Mouse (Mus musculus): ENCODE measurements around the gene Usp42. TPM values are rescaled to one million over a fixed set of nuclear protein-coding genes. Genes with fewer than 3 reads are reported as not detected.

The Usp42 gene
- polyA plus RNA-seq, 1 experiment: 3.9 TPM

DNA sequence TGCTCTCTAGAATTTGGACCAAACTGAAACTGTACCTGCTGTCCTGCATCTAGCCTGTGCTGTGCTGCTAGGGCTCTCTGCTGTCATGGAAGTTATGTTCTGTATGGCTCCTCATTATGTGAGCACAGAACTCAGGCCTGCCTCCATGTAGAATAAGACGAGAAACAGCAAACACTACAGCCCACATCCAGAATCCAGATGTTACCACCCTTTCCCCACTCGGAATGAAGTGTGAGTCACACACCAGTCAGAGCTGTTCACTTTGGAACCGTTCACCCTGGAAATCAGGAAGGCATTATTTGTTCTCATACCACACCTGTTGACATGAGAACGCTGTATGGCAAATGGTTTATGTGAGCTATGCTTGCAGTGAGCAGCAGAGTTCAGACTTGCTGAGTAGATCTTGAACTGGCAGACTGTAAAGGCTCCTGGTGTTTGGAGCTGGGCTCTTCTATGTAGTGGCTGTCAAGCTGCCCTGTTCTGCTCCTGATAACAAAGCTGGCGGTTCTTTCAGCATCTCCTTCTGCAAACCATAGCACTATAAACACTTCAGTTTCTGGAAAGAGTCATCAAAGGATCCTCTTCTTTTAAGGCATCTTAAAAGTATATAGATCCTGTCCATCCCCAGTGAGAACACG lies 53.3 kb downstream of the Usp42 start:
- no peak overlapping the region for H3K4me3 ChIP-seq (ENCODE audit: insufficient read depth, low read depth, low read length)
- H3K36me3 ChIP-seq (ENCODE audit: control insufficient read depth, insufficient read depth, low read length): no peaks in the 10 kb centered on the region
- 56% methylated on average over 6 of the region's 6 CpGs for WGBS
- peaks cover 24% of the 10 kb centered on the region for H3K4me1 ChIP-seq (ENCODE audit: control insufficient read depth, insufficient read depth, low read length)
- H3K27me3 ChIP-seq (replicated peaks; ENCODE audit: control insufficient read depth, insufficient read depth, low read length): no peaks in the 10 kb centered on the region
- TF ChIP-seq CTCF (conservative IDR thresholded peaks at IDR 0.05; ENCODE audit: insufficient read depth, insufficient read length, low read depth, low read length) (no peak), POLR2A (IDR thresholded peaks at IDR 0.05; ENCODE audit: low read depth, low read length) (no peak)
- peak overlapping the region; percentile 1; the same call in 1 of the 2 replicates for H3K27ac ChIP-seq (ENCODE audit: insufficient read depth, low read depth, low read length)
- no peak for DNase-seq

DNA sequence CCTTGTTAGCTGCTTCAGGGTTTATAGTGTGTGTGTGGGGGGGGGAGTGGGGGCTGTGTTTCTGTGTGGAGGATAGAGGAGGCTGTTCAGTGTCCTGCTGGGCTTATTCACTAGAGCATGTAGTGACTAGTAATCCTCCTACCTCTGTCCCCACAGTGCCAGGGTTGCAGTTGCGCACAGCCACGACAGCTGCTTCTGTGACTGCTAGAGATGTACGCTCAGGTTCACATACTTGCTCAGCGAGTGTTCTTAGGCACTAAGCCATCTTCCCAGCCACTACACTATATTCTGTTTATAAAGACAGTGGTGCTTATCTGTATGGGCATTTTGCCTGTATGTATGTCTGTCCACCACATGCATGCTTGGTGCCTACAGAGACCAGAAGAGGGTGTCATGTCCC lies 54.7 kb downstream of the Usp42 start:
- TF ChIP-seq POLR2A (IDR thresholded peaks at IDR 0.05; ENCODE audit: low read depth, low read length) (no peak), CTCF (conservative IDR thresholded peaks at IDR 0.05; ENCODE audit: insufficient read depth, insufficient read length, low read depth, low read length) (no peak)
- Histone ChIP-seq H3K27me3 (replicated peaks; ENCODE audit: control insufficient read depth, insufficient read depth, low read length) (no peaks in the 10 kb centered on the region), H3K27ac (ENCODE audit: insufficient read depth, low read depth, low read length) (no peak overlapping the region), H3K4me1 (ENCODE audit: control insufficient read depth, insufficient read depth, low read length) (peaks cover 24% of the 10 kb centered on the region), H3K4me3 (ENCODE audit: insufficient read depth, low read depth, low read length) (no peak overlapping the region), H3K36me3 (ENCODE audit: control insufficient read depth, insufficient read depth, low read length) (no peaks in the 10 kb centered on the region)
- no peak for DNase-seq
- 73% methylated on average over 4 of the region's 4 CpGs for WGBS

DNA sequence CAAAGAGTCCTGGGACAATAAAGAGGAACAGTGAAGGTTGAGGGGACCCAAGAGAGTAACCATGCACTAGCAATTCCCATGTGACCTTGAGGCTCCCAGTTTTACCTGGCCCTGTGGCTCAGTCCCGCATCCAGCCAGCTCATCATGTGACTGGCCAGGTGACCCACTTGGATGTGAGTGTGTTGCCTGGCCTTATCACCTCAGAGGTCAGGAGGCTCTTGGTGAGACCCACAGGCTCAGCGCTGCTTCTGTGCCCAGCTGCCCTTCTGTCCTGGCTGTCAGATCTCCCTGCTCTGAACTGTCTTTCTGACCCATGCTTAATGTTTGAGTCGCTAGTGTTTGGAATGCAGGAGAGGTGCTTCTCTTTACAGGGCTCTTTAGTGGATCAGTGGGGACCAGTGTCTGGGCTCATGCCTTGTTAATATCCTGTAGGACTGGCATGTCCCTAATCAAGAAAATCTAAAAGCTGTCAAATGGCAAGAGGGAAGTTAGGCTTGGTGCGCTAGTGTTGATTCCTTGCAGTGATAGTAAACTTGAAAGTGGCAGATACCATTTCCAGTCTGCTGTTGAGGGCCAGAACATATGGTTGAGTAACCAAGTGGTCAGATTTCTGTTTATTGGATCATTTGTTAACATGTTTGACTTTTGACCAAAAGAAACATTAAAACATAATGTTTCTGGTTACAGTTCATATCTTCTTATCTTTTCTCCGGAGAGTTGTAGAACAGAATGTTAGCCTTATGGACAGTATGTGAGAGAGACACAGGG lies 55.7 kb downstream of the Usp42 start:
- Histone ChIP-seq H3K4me1 (ENCODE audit: control insufficient read depth, insufficient read depth, low read length) (peaks cover 24% of the 10 kb centered on the region), H3K27ac (ENCODE audit: insufficient read depth, low read depth, low read length) (peak overlapping the region; percentile 20; the same call in 1 of the 2 replicates), H3K4me3 (ENCODE audit: insufficient read depth, low read depth, low read length) (no peak overlapping the region), H3K27me3 (replicated peaks; ENCODE audit: control insufficient read depth, insufficient read depth, low read length) (no peaks in the 10 kb centered on the region), H3K36me3 (ENCODE audit: control insufficient read depth, insufficient read depth, low read length) (no peaks in the 10 kb centered on the region)
- peak; percentile 39 for DNase-seq
- 34% methylated on average over 5 of the region's 5 CpGs for WGBS
- TF ChIP-seq POLR2A (IDR thresholded peaks at IDR 0.05; ENCODE audit: low read depth, low read length): no peak
- TF ChIP-seq CTCF (conservative IDR thresholded peaks at IDR 0.05; ENCODE audit: insufficient read depth, insufficient read length, low read depth, low read length): no peak

DNA sequence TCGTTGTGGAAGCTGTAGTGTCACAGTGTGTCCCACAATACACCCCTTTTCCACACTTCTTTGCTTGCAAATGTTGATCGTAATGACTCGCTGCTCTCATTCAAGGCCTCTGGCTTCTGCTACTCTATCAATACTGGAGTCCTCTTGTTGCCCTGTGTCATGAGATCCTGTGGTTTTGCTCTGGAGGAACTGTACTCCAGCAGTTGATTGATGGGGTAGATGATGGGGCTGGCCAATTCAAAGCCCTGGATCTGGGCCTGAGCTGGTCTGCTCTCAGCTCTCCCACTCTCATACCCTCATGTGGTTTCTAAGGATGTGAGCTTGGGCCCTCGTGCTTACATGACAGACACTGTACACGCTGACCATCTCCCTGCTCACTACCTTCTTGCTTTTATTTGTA lies 57.5 kb downstream of the Usp42 start:
- Histone ChIP-seq H3K4me3 (ENCODE audit: insufficient read depth, low read depth, low read length) (no peak overlapping the region), H3K36me3 (ENCODE audit: control insufficient read depth, insufficient read depth, low read length) (no peaks in the 10 kb centered on the region), H3K27me3 (replicated peaks; ENCODE audit: control insufficient read depth, insufficient read depth, low read length) (no peaks in the 10 kb centered on the region), H3K27ac (ENCODE audit: insufficient read depth, low read depth, low read length) (no peak overlapping the region), H3K4me1 (ENCODE audit: control insufficient read depth, insufficient read depth, low read length) (peaks cover 27% of the 10 kb centered on the region)
- 63% methylated on average over 5 of the region's 5 CpGs for WGBS
- TF ChIP-seq CTCF (conservative IDR thresholded peaks at IDR 0.05; ENCODE audit: insufficient read depth, insufficient read length, low read depth, low read length): no peak
- no peak for TF ChIP-seq POLR2A (IDR thresholded peaks at IDR 0.05; ENCODE audit: low read depth, low read length)
- DNase-seq: peak; percentile 29

DNA sequence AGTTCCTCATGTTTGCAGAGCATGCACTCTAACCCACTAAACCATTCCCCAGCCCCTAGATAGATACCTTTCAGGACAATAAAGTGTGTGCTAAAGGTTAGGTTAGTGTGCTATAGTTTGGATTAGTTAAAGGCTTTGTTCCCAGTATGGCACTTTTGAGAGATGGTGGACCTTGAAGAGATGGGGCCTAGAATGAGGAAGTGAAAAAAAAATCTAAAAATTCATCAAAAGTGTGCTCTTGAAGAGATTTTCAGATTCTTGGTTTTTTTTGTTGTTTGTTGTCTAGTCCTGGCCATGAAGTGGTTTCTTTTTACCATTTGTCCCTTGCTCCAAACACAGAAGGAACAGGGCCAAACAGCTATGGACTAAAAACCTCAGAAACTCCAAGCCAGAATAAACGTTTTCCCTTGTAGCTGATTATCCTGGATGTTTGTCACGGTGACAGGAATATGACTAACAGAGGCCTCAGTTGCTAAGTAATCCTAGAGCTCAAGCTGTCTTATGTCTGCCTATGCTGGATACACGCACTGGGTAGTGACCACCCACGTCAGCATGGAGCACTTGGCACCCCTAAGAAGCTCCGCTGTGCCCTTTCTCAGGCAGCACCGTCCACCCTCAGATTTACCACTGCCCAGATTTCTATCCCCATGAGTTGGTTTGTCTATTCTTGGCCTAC lies 61.2 kb downstream of the Usp42 start:
- DNase-seq: no peak
- Histone ChIP-seq H3K4me1 (ENCODE audit: control insufficient read depth, insufficient read depth, low read length) (peaks cover 11% of the 10 kb centered on the region), H3K36me3 (ENCODE audit: control insufficient read depth, insufficient read depth, low read length) (no peaks in the 10 kb centered on the region), H3K27me3 (replicated peaks; ENCODE audit: control insufficient read depth, insufficient read depth, low read length) (no peaks in the 10 kb centered on the region), H3K4me3 (ENCODE audit: insufficient read depth, low read depth, low read length) (no peak overlapping the region), H3K27ac (ENCODE audit: insufficient read depth, low read depth, low read length) (0 out of 2 replicates have a peak overlapping the region, but pooled peaks have one; percentile 16)
- no peak for TF ChIP-seq CTCF (conservative IDR thresholded peaks at IDR 0.05; ENCODE audit: insufficient read depth, insufficient read length, low read depth, low read length)
- no peak for TF ChIP-seq POLR2A (IDR thresholded peaks at IDR 0.05; ENCODE audit: low read depth, low read length)
- 80% methylated on average over 6 of the region's 6 CpGs for WGBS

DNA sequence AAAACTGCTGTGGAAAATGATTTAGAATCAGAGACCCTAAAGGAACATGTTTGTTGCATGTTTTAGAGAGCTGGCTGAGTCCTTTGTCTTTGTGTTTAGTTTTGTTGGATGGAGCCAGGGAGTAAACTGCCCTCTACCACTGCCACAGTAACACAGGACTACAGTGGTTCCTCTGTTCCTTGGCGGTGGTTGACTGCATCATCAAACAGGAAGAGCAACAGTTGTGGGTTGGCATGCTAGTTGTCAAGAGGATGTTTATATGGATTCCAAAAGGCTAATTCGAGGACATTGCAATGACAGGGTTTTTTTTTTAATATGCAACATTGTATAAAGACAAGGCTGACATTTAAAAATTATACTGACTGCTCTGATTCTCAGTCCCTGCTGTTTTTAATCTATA lies 62.2 kb downstream of the Usp42 start:
- WGBS: 35% methylated on average over 2 of the region's 2 CpGs
- peak; percentile 31 for DNase-seq
- H3K27ac ChIP-seq (ENCODE audit: insufficient read depth, low read depth, low read length): peak overlapping the region; percentile 77

DNA sequence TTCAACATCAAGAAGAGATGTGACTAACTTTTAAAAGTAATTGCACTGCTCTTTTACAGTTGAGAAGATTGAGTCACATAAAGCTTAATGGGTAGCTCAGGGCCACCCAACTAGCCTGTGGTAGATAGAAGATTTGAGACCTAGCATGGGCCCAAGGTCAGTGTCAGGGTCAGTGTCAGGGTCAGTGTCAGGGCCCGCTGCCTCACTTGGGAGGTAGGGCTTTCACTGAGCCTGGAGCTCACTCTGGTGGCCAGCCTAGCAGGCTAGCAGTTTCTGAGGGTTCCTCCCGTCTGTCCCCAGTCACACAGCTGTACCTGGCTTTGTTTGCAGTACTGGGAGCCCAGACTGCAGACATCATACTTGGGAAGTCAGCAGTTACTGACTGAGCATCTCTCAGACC lies 62.7 kb downstream of the Usp42 start:
- peak overlapping the region; percentile 77 for H3K27ac ChIP-seq (ENCODE audit: insufficient read depth, low read depth, low read length)
- no peaks in the 10 kb centered on the region for H3K27me3 ChIP-seq (replicated peaks; ENCODE audit: control insufficient read depth, insufficient read depth, low read length)
- H3K36me3 ChIP-seq (ENCODE audit: control insufficient read depth, insufficient read depth, low read length): no peaks in the 10 kb centered on the region
- peak; percentile 53 for TF ChIP-seq CTCF (conservative IDR thresholded peaks at IDR 0.05; ENCODE audit: insufficient read depth, insufficient read length, low read depth, low read length)
- TF ChIP-seq POLR2A (IDR thresholded peaks at IDR 0.05; ENCODE audit: low read depth, low read length): no peak
- peaks cover 14% of the 10 kb centered on the region for H3K4me1 ChIP-seq (ENCODE audit: control insufficient read depth, insufficient read depth, low read length)
- WGBS: 42% methylated on average over 2 of the region's 2 CpGs
- no peak overlapping the region for H3K4me3 ChIP-seq (ENCODE audit: insufficient read depth, low read depth, low read length)
- DNase-seq: no peak

More for the DNA sequence above, 62.2 kb downstream of the Usp42 start:
- TF ChIP-seq CTCF (conservative IDR thresholded peaks at IDR 0.05; ENCODE audit: insufficient read depth, insufficient read length, low read depth, low read length) (no peak), POLR2A (IDR thresholded peaks at IDR 0.05; ENCODE audit: low read depth, low read length) (no peak)
- Histone ChIP-seq H3K4me1 (ENCODE audit: control insufficient read depth, insufficient read depth, low read length) (peaks cover 14% of the 10 kb centered on the region), H3K4me3 (ENCODE audit: insufficient read depth, low read depth, low read length) (no peak overlapping the region), H3K36me3 (ENCODE audit: control insufficient read depth, insufficient read depth, low read length) (no peaks in the 10 kb centered on the region), H3K27me3 (replicated peaks; ENCODE audit: control insufficient read depth, insufficient read depth, low read length) (no peaks in the 10 kb centered on the region)
